Mouse (Mus musculus) neural tube, embryonic 15.5 days (tissue): ENCODE measurements around the gene Src. TPM values are rescaled to one million over a fixed set of nuclear protein-coding genes. Genes with fewer than 3 reads are reported as not detected.

Experiments used
- ATAC-seq: fragments of 200-750 bp; cut with Nextera tagmentation; 2 replicates; pipeline ENCODE4 v1.8.0; 2017; ENCODE audit warnings: mild to moderate bottlenecking, moderate TSS enrichment, moderate library complexity; ENCODE audit not compliant: low FRiP score
- H3K27ac ChIP-seq: fragments of 300-500 bp; sonication (generic); replicated peaks from 2 replicates; pipeline ENCODE4 v1.5.1; 2015; ENCODE audit warnings: mild to moderate bottlenecking, inconsistent platforms
- H3K27me3 ChIP-seq: fragments of 300-500 bp; sonication (generic); replicated peaks from 2 replicates; pipeline ENCODE4 v1.6.1; 2015; ENCODE audit warnings: inconsistent platforms
- H3K36me3 ChIP-seq: fragments of 300-500 bp; sonication (generic); 2 replicates; pipeline ENCODE4 v1.6.1; 2015; ENCODE audit warnings: inconsistent platforms
- H3K4me1 ChIP-seq: fragments of 300-500 bp; sonication (generic); 2 replicates; pipeline ENCODE4 v1.6.1; 2015; ENCODE audit warnings: inconsistent platforms
- H3K4me2 ChIP-seq: fragments of 300-500 bp; sonication (generic); 2 replicates; pipeline ENCODE4 v1.6.1; 2015; ENCODE audit warnings: inconsistent platforms, mild to moderate bottlenecking, moderate library complexity
- H3K4me3 ChIP-seq: fragments of 300-500 bp; sonication (generic); replicated peaks from 2 replicates; pipeline ENCODE4 v1.5.1; 2015; ENCODE audit warnings: mild to moderate bottlenecking, inconsistent platforms
- H3K9ac ChIP-seq: fragments of 300-500 bp; sonication (generic); replicated peaks from 2 replicates; pipeline ENCODE4 v1.6.1; 2015; ENCODE audit warnings: mild to moderate bottlenecking, inconsistent platforms
- H3K9me3 ChIP-seq: fragments of 300-500 bp; sonication (generic); replicated peaks from 2 replicates; pipeline ENCODE4 v1.6.1; 2016; ENCODE audit warnings: inconsistent platforms
- WGBS: fragments of 180-500 bp; shearing (Covaris S2); methylation state at CpG from one replicate; pipeline ENCODE4 v1.1.7; 2015; ENCODE audit warnings: mixed read lengths; 5-methylcytosine and 5-hydroxymethylcytosine counted together
- polyA plus RNA-seq: library from polyadenylated mRNA; unstranded; fragments of >200 nt; fragmentation: Nextera tagmentation; extraction: Ambion mirVana; gene quantifications from 2 replicates; pipeline ENCODE4 v1.2.1, GENCODE M21; 2015

Gene Src
- polyA plus RNA-seq, 1 experiment from 2014 or later, result 33.0 TPM

DNA sequence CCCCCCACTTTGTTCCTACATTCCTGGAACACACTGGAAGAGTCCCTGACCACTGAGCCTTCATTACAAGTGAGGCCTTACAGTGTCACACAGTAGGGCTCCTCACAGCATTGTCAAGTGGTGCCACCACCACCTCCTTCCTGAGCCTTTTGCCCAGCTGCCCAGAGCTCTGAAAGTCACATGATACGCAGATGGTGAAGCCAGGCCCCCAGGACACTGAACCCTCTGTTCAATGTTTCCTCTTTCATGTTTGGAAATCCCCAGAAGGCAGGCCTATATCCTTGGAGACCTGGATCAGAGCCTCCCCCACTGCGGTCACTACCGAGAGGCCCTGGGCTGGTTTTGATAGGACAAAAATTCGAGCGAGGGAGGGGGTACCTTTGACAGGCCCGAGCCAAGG is 1.0 kb upstream of the Src start:
- Histone ChIP-seq H3K4me2 (no peak overlapping the region), H3K4me3 (no peak overlapping the region), H3K9ac (no peak overlapping the region)

DNA sequence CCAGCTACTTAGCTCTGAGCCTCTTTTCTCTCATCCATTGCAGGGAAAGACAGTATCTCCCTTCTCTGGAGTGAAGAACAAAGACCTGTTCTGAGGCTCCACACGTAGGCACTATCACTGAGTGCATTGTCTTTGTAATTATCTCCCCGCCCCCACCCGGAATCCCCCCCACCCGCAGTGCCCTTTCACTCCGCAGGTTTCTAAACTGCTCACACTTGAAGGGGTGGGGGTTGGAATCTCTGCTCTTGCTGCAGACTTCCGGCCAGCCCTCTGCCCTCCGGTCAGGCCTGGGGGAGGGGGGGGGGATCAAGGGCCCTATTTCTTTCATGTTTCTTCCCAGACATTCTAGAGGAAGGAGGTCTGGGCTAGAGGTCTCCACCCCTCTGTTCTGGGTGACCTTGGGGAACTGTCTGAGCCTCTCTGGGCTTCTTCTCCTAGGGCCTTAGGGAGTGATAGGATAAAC is 396 bp downstream of the Src start:
- H3K27me3 ChIP-seq, result no peaks in the 10 kb centered on the region
- H3K9me3 ChIP-seq, result no peaks in the 10 kb centered on the region
- ATAC-seq, result peak; percentile 28; the same call in 1 of the 2 replicates
- H3K9ac ChIP-seq, result no peak overlapping the region
- H3K4me1 ChIP-seq, result peaks cover 30% of the 10 kb centered on the region
- no peaks in the 10 kb centered on the region for H3K36me3 ChIP-seq
- WGBS, result under 1% methylated on average over 7 of the region's 7 CpGs
- H3K4me2 ChIP-seq, result peak overlapping the region; percentile 17; the same call in 1 of the 2 replicates
- no peak overlapping the region for H3K4me3 ChIP-seq
- 0 out of 2 replicates have a peak overlapping the region, but pooled peaks have one; percentile 11 for H3K27ac ChIP-seq

More for the DNA sequence above, 1.0 kb upstream of the Src start:
- whole genome bisulfite sequencing, result 58% methylated on average over 6 of the region's 6 CpGs
- no peaks in the 10 kb centered on the region for H3K9me3 ChIP-seq
- H3K36me3 ChIP-seq, result no peaks in the 10 kb centered on the region
- no peaks in the 10 kb centered on the region for H3K27me3 ChIP-seq
- no peak for ATAC-seq
- peaks cover 17% of the 10 kb centered on the region for H3K4me1 ChIP-seq
- no peak overlapping the region for H3K27ac ChIP-seq

GRCm38 (mm10) chr2:157419506-157419905 is 1.3 kb downstream of the Src start:
- Histone ChIP-seq H3K4me3 (no peak overlapping the region), H3K4me2 (no peak overlapping the region), H3K27ac (no peak overlapping the region), H3K9ac (no peak overlapping the region), H3K36me3 (no peaks in the 10 kb centered on the region), H3K27me3 (no peaks in the 10 kb centered on the region), H3K4me1 (peaks cover 33% of the 10 kb centered on the region), H3K9me3 (no peaks in the 10 kb centered on the region)
- no peak for ATAC-seq

GRCm38 (mm10) chr2:157420404-157420803 is 2.2 kb downstream of the Src start:
- 82% methylated on average over 4 of the region's 4 CpGs for WGBS
- H3K27ac ChIP-seq, result no peak overlapping the region
- ATAC-seq, result no peak
- no peaks in the 10 kb centered on the region for H3K27me3 ChIP-seq
- H3K9me3 ChIP-seq, result no peaks in the 10 kb centered on the region
- no peak overlapping the region for H3K9ac ChIP-seq
- H3K4me1 ChIP-seq, result peaks cover 41% of the 10 kb centered on the region
- H3K4me3 ChIP-seq, result no peak overlapping the region
- no peaks in the 10 kb centered on the region for H3K36me3 ChIP-seq
- no peak overlapping the region for H3K4me2 ChIP-seq

DNA sequence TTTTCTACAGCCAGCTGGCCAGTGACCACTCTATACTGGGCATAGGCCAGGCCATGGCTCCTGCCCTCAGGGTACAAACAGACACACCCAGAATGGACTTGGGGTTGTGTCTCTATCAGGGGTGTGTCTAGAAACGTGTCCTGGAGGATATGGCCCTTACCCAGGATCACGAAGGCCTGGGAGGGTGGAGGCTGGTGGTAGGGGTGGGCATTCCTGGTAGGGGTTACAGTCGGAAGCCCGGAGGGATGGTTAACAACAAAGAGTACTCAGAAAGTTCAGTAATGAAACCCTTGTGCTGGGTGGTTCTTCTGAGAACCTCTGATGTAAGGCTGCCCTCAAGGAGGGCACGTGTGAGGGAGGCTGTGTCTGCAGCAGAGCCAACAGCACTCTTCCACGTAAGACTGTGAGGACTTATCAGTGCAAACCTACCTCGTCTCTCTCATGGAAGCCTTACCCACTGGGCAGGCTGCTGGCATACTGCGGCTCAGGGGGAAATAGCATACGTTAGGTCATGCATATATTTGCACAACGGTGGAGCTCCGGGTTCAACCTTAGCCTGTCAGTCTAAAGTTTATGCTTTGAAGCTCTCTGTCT is 3.9 kb downstream of the Src start:
- H3K9me3 ChIP-seq, result no peaks in the 10 kb centered on the region
- 70% methylated on average over 11 of the region's 11 CpGs for WGBS
- H3K4me3 ChIP-seq, result no peak overlapping the region
- no peak overlapping the region for H3K9ac ChIP-seq
- peaks cover 54% of the 10 kb centered on the region for H3K4me1 ChIP-seq
- H3K27me3 ChIP-seq, result no peaks in the 10 kb centered on the region
- no peaks in the 10 kb centered on the region for H3K36me3 ChIP-seq
- H3K4me2 ChIP-seq, result no peak overlapping the region
- 0 out of 2 replicates have a peak overlapping the region, but pooled peaks have one; percentile 0 for H3K27ac ChIP-seq
- no peak for ATAC-seq

DNA sequence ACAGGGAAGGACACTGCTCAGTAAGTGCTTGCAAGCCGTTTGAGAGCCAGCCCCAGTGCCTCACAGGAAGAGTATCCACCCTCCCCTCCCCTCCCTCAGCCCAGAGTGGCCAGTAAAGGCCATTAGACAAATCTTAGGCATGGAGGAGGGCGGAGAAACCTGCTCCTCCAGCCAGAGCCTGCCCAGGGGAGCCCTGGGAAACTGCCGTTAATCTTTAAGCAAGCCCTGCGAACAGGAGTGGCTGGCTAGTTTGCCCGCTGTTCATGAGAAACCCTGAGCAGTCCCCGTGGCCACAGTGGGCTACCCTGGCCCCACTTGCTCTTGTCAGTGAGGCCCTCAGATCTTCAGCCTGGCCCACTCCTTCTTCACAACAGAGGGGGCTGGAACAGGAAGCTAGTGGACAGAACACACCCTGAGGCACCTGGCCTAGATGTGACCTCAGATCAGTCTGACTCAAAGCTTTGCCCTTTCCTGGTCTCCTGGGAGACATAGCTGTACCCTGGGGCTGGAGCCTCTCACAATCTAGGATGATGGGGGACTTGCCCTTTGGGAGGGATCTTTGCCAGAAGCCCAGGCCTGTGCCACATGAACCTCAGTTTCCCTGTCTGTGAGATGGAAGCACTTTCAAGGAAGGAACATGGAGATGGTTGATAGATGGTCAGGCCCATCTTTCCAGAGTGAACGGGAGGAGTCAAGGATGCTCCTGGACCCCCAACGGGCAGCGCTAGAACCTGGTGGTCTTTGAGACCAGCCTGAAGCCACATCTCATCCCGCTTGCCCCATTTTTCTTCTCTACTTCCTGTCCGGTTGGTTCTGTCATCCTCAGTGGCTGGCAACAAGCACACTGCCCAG is 4.8 kb downstream of the Src start:
- peak overlapping the region; percentile 79 for H3K4me3 ChIP-seq
- WGBS, result 40% methylated on average over 11 of the region's 11 CpGs
- H3K27me3 ChIP-seq, result no peaks in the 10 kb centered on the region
- H3K4me2 ChIP-seq, result peak overlapping the region; percentile 90
- H3K27ac ChIP-seq, result peak overlapping the region; percentile 90
- peak overlapping the region; percentile 98 for H3K9ac ChIP-seq
- H3K9me3 ChIP-seq, result no peaks in the 10 kb centered on the region
- H3K4me1 ChIP-seq, result peaks cover 61% of the 10 kb centered on the region
- no peak for ATAC-seq
- H3K36me3 ChIP-seq, result no peaks in the 10 kb centered on the region

DNA sequence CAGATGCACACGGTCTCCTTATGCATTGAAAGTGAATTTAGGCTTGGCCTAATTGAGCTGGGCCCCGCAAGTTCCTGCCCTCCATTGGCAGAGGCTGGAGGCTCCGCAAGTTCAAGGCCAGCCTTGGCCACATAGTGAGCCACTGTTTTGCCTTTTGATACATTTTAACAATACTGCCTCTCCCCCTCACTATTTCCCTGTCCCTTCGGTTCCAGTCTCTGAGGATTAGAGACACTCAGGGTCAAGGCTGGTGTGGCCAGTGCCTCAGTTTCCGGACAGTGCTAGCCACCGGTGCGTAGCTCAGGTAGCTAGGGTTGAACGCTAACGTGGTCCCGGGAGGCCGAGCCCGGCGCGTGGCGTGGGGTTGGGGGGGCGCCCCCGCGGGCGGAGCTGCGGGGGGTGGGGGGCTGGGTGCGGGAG is 5.5 kb downstream of the Src start:
- Histone ChIP-seq H3K4me2 (peak overlapping the region; percentile 90), H3K27ac (peak overlapping the region; percentile 90), H3K4me3 (peak overlapping the region; percentile 79), H3K9me3 (no peaks in the 10 kb centered on the region), H3K36me3 (0 out of 2 replicates have a peak, but pooled peaks cover 3% of the 10 kb centered on the region), H3K27me3 (no peaks in the 10 kb centered on the region), H3K9ac (peak overlapping the region; percentile 98), H3K4me1 (peaks cover 62% of the 10 kb centered on the region)
- 7% methylated on average over 20 of the region's 21 CpGs for WGBS
- ATAC-seq, result peak; percentile 18; the same call in 1 of the 2 replicates

- Histone ChIP-seq H3K4me1 (peaks cover 65% of the 10 kb centered on the region), H3K4me3 (peak overlapping the region; percentile 79), H3K27me3 (no peaks in the 10 kb centered on the region), H3K27ac (peak overlapping the region; percentile 90), H3K9ac (peak overlapping the region; percentile 98), H3K36me3 (0 out of 2 replicates have a peak, but pooled peaks cover 4% of the 10 kb centered on the region), H3K9me3 (no peaks in the 10 kb centered on the region), H3K4me2 (peak overlapping the region; percentile 90)
- 2% methylated on average over 43 of the region's 98 CpGs for WGBS
- ATAC-seq, result peak; percentile 32; the same call in 1 of the 2 replicates
These were observed 6.1 kb downstream of the Src start for GRCm38 (mm10) chr2:157424126-157424903.

GRCm38 (mm10) chr2:157424904-157425642 is 6.8 kb downstream of the Src start:
- ATAC-seq, result no peak; the same call in 1 of the 2 replicates

DNA sequence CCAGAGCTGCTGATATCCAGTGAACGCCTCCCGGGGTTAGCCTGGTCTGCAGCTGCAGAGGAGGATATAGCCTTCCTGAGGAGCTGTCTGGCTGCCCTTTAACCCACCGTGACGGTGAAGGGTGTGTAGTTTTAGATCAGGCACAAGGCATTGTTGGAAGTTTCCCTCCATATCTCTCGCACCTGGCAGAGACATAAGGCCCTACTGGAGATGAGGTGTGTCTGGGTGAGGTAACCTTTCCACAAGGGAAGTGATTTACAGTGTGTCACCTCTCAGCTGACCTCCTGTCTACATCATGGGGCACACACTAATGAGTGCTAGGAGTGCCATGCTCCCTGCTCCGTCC is 7.4 kb downstream of the Src start:
- WGBS, result 71% methylated on average over 6 of the region's 6 CpGs
- no peak for ATAC-seq

More at GRCm38 (mm10) chr2:157424904-157425642, 6.8 kb downstream of the Src start:
- H3K27me3 ChIP-seq, result no peaks in the 10 kb centered on the region
- peak overlapping the region; percentile 90 for H3K4me2 ChIP-seq
- no peaks in the 10 kb centered on the region for H3K9me3 ChIP-seq
- H3K4me1 ChIP-seq, result peaks cover 70% of the 10 kb centered on the region
- H3K4me3 ChIP-seq, result peak overlapping the region; percentile 79
- 0 out of 2 replicates have a peak, but pooled peaks cover 4% of the 10 kb centered on the region for H3K36me3 ChIP-seq
- H3K27ac ChIP-seq, result peak overlapping the region; percentile 90
- peak overlapping the region; percentile 98 for H3K9ac ChIP-seq
- WGBS, result 63% methylated on average over 16 of the region's 16 CpGs

More for the DNA sequence above, 7.4 kb downstream of the Src start:
- peak overlapping the region; percentile 90 for H3K27ac ChIP-seq
- peak overlapping the region; percentile 26; the same call in 1 of the 2 replicates for H3K9ac ChIP-seq
- H3K9me3 ChIP-seq, result no peaks in the 10 kb centered on the region
- no peaks in the 10 kb centered on the region for H3K27me3 ChIP-seq
- peak overlapping the region; percentile 90 for H3K4me2 ChIP-seq
- peaks cover 75% of the 10 kb centered on the region for H3K4me1 ChIP-seq
- 0 out of 2 replicates have a peak, but pooled peaks cover 4% of the 10 kb centered on the region for H3K36me3 ChIP-seq
- H3K4me3 ChIP-seq, result peak overlapping the region; percentile 79
